Mouse (Mus musculus) large intestine, adult 2 months (tissue): ENCODE measurements at regions not wholly inside any gene's neighbourhood (a gene's known extent, or its start where the extent isn't known, plus 50 kb on each side); places are given as distances from the start of the nearest gene placed in this dataset.

Experiments used
- DNase-seq: peaks from one replicate; pipeline ENCODE4 v3.0.0-alpha.2; 2012; ENCODE audit warnings: low read depth, low spot score
- WGBS: fragments of 180-500 bp; shearing (Covaris S2); methylation state at CpG from one replicate; pipeline ENCODE4 v1.1.7; 2018; 5-methylcytosine and 5-hydroxymethylcytosine counted together

DNA sequence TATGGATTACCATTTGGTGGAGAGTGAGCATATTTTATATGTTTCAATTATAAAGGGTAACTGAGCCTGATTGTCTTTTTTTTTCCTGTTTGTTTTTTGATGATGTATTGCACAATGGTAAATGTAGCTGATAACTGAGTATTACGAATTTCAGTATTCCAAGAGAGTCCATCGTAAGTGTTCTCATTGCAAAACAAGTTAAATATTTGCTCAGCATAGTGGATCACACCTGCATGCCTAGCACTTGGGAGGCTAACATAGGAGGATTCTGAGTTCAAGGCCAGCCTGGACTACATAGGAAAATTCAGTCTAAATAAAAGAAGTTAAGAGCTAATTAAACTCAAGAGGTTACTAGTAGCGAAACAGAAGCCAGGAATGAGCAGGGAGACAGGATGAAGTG lies 223.8 kb upstream of the Fam98a start:
- DNase-seq, result no peak
- WGBS, result 50% methylated on average over 3 of the region's 3 CpGs

GRCm38 (mm10) chr17:75772861-75773260 lies 221.1 kb upstream of the Fam98a start:
- no peak for DNase-seq

DNA sequence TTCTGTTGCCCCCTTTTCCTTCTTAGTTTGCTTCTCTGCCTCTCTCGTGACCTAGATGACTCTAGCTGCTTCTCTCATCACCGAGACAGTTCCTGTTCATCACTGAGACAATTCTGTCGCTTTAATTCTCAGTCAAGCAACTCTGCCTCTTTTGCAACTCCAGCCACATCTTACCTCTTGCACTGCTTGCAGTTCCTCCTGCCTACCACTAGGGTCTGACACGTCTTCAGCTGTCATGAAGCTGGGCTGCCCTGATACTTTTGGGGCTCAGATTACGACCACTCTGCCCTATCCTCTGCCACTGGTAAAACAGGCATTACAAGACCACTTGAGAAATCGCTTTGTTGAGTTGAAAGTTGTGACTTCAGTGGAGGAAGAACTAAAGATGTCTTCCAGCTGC lies 216.9 kb upstream of the Fam98a start:
- no peak for DNase-seq
- 82% methylated on average over 6 of the region's 6 CpGs for WGBS

DNA sequence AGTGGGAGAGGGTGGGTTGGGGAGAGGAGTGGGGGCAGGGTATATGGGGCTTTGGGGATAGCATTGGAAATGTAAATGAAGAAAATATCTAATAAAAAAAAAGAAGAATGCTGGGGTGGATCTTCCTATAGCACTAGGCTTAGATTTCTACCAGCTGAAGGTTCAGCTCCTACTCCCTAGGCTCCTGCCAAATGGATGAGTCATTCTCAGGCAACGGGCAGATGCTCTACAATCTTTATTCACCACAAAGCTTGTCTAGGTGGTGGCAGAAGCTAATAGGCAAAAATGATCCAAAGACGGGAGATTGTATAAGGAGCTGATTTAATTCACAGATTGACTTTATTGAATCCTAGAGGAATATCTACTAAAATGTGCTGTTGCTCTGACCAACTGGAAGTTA lies 211.6 kb upstream of the Fam98a start:
- 75% methylated on average over 2 of the region's 2 CpGs for WGBS
- DNase-seq, result no peak

GRCm38 (mm10) chr17:75756487-75756886 lies 204.7 kb upstream of the Fam98a start:
- WGBS, result 86% methylated on average over 5 of the region's 5 CpGs
- no peak for DNase-seq

DNA sequence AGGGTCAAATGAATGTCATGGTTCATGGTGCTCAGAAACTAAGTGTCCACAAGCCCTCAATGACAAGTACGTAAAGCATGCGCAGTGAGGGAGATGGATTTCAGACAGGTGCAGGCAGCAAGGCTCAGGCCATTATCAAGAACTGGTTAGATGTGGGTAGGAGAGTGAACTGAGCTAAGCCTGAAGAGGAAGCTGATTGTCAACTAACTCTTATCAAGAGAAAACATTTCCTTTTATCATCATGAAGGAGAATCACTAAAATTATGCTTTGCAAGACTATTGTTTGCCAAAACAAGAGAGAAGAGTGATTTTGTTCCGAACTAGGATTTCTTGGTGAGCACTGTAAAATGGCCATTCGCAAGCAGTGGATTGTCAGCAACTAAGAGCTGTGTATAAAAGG lies 164.7 kb upstream of the Fam98a start:
- 88% methylated on average over 4 of the region's 4 CpGs for WGBS
- no peak for DNase-seq

- no peak for DNase-seq
Measured at GRCm38 (mm10) chr17:75714578-75714977, 162.8 kb upstream of the Fam98a start.

GRCm38 (mm10) chr17:75714059-75714458 lies 162.3 kb upstream of the Fam98a start:
- 69% methylated on average over 1 of the region's 1 CpGs for WGBS
- no peak for DNase-seq

- WGBS, result 94% methylated on average over 4 of the region's 4 CpGs
- DNase-seq, result no peak
Measured at GRCm38 (mm10) chr17:75707687-75708086, 155.9 kb upstream of the Fam98a start.

- no peak for DNase-seq
- WGBS, result 55% methylated on average over 2 of the region's 2 CpGs
Measured at GRCm38 (mm10) chr17:75705357-75705756, 153.6 kb upstream of the Fam98a start.

DNA sequence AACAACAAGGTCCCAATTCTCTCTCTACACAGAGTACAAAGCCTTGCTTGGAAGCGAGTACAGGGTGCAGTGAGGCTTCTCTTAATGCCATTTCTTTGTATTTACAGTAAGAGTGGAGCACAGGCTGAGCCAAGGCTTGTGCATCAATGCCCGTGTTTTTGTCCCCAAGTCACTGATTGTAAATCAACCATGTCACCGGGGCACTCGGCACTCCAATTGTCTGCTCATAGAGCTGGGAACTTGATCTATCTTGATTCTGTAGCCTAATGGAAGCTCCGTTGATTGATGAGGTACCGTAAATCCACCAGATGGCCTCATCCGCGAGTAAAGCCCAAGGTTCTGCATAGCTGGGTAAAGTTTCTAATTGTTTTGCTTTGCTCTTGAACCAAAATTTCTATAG lies 152.1 kb upstream of the Fam98a start:
- WGBS, result 23% methylated on average over 8 of the region's 8 CpGs
- DNase-seq, result no peak

DNA sequence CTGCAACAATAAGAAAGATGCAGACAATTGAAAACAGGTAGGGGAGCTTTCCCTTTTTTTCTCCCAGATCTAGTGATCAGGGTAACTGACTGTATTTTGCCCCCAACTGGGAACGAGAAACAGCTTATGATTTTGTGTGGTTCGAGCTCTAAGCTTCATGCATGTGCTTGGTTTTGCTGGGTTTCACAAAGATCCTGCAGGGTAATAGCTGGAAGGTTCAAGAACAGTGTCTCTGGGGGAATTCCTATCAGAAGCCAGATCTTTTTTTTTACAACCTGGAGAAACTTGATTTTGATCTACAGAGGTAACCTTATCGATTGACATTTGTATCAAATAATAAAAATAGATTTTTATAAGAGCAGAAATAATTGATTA lies 145.0 kb upstream of the Fam98a start:
- no peak for DNase-seq
- whole genome bisulfite sequencing, result 77% methylated on average over 3 of the region's 3 CpGs

GRCm38 (mm10) chr17:75696103-75696728 lies 144.5 kb upstream of the Fam98a start:
- 69% methylated on average over 5 of the region's 5 CpGs for WGBS
- no peak for DNase-seq

- DNase-seq, result no peak
Measured at GRCm38 (mm10) chr17:75685927-75686326, 134.2 kb upstream of the Fam98a start.

- DNase-seq, result no peak
- 88% methylated on average over 11 of the region's 11 CpGs for WGBS
Measured at GRCm38 (mm10) chr17:75646982-75647381, 95.2 kb upstream of the Fam98a start.

DNA sequence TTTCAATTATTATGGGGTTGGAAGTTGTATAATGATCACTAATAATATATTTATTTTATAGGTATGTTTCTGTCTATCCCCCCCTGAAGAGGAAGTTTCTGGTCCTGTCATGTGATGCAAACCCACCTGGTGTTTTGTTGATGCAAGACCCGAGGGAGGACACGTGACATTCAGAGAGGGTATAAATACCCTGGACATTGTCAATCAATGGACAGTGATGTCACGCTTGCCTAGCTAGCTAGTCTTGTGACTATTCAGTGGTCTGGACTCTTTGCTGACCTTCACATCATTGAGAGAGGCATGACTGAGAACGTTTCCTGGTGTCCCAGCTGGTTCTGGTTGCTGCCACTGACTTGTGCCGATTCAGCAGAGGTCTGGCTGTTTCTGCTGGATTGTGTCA lies 93.0 kb upstream of the Fam98a start:
- 69% methylated on average over 5 of the region's 5 CpGs for WGBS
- no peak for DNase-seq

DNA sequence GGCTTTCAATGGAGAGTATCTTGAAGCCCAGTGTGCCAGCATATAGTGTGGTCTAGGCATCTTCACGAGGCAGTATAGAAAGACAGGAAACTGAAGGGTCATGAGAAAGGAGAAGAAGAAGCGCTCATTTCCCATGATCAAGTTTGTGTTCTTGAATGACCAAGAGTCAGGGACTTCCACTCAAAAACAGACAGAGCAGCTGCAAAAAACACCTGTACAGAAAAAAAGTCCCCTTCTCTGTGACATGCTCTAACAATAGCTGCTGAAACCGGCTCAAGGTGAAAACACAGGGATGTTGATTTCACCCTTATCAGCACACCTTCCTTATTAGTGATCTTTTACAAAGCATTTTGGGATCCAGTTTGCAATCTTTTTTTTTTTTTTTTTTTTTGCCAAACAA lies 90.6 kb upstream of the Fam98a start:
- DNase-seq, result no peak
- 52% methylated on average over 3 of the region's 3 CpGs for WGBS

- WGBS, result 62% methylated on average over 6 of the region's 6 CpGs
- no peak for DNase-seq
Measured at GRCm38 (mm10) chr17:75641010-75641498, 89.3 kb upstream of the Fam98a start.

- no peak for DNase-seq
- WGBS, result 82% methylated on average over 5 of the region's 5 CpGs
Measured at GRCm38 (mm10) chr17:75640575-75640974, 88.8 kb upstream of the Fam98a start.

DNA sequence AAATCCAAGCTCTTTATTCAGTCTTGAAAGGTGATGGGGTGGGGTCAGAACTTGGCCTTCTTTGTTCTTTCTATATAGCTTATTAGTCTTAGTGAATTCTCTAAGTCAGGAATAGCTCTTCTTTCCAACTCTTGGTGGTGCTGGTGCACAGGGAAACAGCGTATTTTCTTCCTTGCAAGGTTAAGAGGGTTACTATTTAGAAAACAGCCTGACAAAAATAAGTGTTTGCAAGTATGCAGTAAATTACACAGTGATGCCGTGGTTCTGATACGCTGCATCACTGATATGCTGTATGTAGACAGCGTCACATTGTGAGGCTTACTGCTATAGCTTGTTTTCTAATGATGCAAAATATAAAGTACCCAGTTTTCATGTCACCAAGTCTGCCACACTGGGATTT lies 78.1 kb upstream of the Fam98a start:
- DNase-seq, result no peak
- 83% methylated on average over 4 of the region's 4 CpGs for WGBS

GRCm38 (mm10) chr17:75619472-75619871 lies 67.7 kb upstream of the Fam98a start:
- DNase-seq, result no peak
- 79% methylated on average over 3 of the region's 3 CpGs for WGBS

- DNase-seq, result no peak
- 86% methylated on average over 3 of the region's 3 CpGs for WGBS
Measured at GRCm38 (mm10) chr17:75618514-75618913, 66.8 kb upstream of the Fam98a start.
